In the genomic region with DNA sequence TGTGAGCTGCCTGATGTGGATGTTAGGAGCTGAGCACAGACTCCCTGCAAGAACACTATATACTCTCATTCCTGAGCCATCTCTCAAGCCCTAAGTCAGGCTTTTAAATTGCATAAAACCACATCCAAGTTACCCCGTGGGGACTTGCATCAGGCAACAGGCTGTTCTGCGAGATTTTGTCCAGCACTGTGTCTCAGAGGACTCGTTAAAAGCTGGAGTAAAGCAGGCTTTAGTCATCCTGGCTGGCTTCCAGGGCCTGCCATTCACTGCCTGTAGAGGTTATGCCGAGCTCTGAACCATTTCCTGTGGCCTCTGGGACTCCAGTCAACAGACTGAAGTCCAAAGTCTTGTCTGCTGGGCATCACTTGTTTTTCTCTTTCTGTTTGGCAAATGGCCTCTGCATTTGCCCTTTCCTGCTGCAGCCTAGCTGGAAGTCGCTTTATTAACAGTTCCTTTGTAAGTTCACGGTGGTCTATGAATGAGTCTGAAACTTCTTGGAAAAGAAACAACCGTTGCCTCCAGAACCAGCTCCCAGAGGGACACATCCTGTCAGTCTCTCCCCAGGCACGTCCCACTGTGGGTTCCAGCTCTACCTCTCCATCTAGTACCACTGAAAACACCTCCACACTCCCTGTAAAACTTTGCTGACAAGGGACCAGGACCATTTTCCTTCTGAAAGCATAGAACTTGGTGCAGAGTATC, we compare ENCODE assay signal across 8 mouse cellular contexts.
DNase-seq lines count a peak whose midpoint lies in the region; ATAC-seq and TF ChIP-seq lines count a peak whose summit lies in the region.

No protein-coding gene starts in this region.

- H3K36me3 ChIP-seq in hindbrain, embryonic 11.5 days (ENCODE audit: control insufficient read depth, insufficient read depth, low read length) = no peaks in the 10 kb centered on the region
- no peaks in the 10 kb centered on the region for H3K36me3 ChIP-seq in hindbrain, embryonic 10.5 days
- no peaks in the 10 kb centered on the region for H3K36me3 ChIP-seq in heart, embryonic 11.5 days (ENCODE audit: control insufficient read depth, insufficient read depth, low read length)
- H3K36me3 ChIP-seq in kidney, embryonic 15.5 days = no peaks in the 10 kb centered on the region
- H3K36me3 ChIP-seq in lung, postnatal 0 days (ENCODE audit: insufficient read depth, low read length) = no peaks in the 10 kb centered on the region

- H3K9ac ChIP-seq in hindbrain, embryonic 11.5 days (ENCODE audit: low read depth, low read length) = no peak overlapping the region
- no peak overlapping the region for H3K9ac ChIP-seq in heart, embryonic 11.5 days (ENCODE audit: low read depth, low read length)
- no peak overlapping the region for H3K9ac ChIP-seq in kidney, embryonic 15.5 days
- H3K9ac ChIP-seq in lung, postnatal 0 days (replicated peaks; ENCODE audit: low read depth) = no peak overlapping the region

- WGBS in hindbrain, embryonic 11.5 days = 68% methylated on average over 8 of the region's 8 CpGs
- 70% methylated on average over 8 of the region's 8 CpGs for WGBS in hindbrain, embryonic 10.5 days
- WGBS in heart, embryonic 11.5 days (ENCODE audit: insufficient replicate concordance) = 52% methylated on average over 8 of the region's 8 CpGs
- 36% methylated on average over 8 of the region's 8 CpGs for WGBS in kidney, embryonic 15.5 days
- WGBS in lung, postnatal 0 days = 15% methylated on average over 8 of the region's 8 CpGs

- no peak for ATAC-seq in hindbrain, embryonic 11.5 days (ENCODE audit: low FRiP score)
- ATAC-seq in heart, embryonic 11.5 days (replicated peaks; ENCODE audit: insufficient number of reproducible peaks, low FRiP score, low TSS enrichment) = no peak
- peak; percentile 83 for ATAC-seq in kidney, embryonic 15.5 days (replicated peaks; ENCODE audit: low FRiP score)
- ATAC-seq in lung, postnatal 0 days = peak; percentile 76
- ATAC-seq in monocyte, adult 5-6 weeks (replicated peaks; ENCODE audit: insufficient number of reproducible peaks, low FRiP score, low TSS enrichment, poor library complexity, severe bottlenecking) = no peak

- DNase-seq in hindbrain, embryonic 11.5 days (ENCODE audit: low spot score) = peak; percentile 20
- DNase-seq in hindbrain, embryonic 10.5 days (ENCODE audit: low spot score) = no peak
- DNase-seq in cerebellum, adult 9-11 months = peak; percentile 32
- peak; percentile 81 for DNase-seq in lung, postnatal 0 days (ENCODE audit: low spot score)
- peak; percentile 28 for DNase-seq in urinary bladder, postnatal 10 days (ENCODE audit: low spot score)

- H3K9me3 ChIP-seq in hindbrain, embryonic 11.5 days (ENCODE audit: control insufficient read depth, low read length) = no peaks in the 10 kb centered on the region
- 0 out of 2 replicates have a peak, but pooled peaks cover 3% of the 10 kb centered on the region for H3K9me3 ChIP-seq in hindbrain, embryonic 10.5 days
- no peaks in the 10 kb centered on the region for H3K9me3 ChIP-seq in heart, embryonic 11.5 days (replicated peaks; ENCODE audit: control insufficient read depth, low read length)
- no peaks in the 10 kb centered on the region; the same call in 1 of the 2 replicates for H3K9me3 ChIP-seq in kidney, embryonic 15.5 days (replicated peaks)
- H3K9me3 ChIP-seq in lung, postnatal 0 days (ENCODE audit: low read length) = no peaks in the 10 kb centered on the region

- H3K4me2 ChIP-seq in hindbrain, embryonic 11.5 days (replicated peaks; ENCODE audit: low read depth, low read length) = no peak overlapping the region
- no peak overlapping the region for H3K4me2 ChIP-seq in heart, embryonic 11.5 days
- H3K4me2 ChIP-seq in kidney, embryonic 15.5 days = no peak overlapping the region
- no peak overlapping the region for H3K4me2 ChIP-seq in lung, postnatal 0 days (replicated peaks; ENCODE audit: low read depth, low read length)

- H3K4me1 ChIP-seq in hindbrain, embryonic 11.5 days (replicated peaks; ENCODE audit: control insufficient read depth, insufficient read depth, low read length) = no peaks in the 10 kb centered on the region
- H3K4me1 ChIP-seq in hindbrain, embryonic 10.5 days (replicated peaks) = no peaks in the 10 kb centered on the region
- H3K4me1 ChIP-seq in heart, embryonic 11.5 days (ENCODE audit: control insufficient read depth, insufficient read depth, low read length) = peaks cover 3% of the 10 kb centered on the region; the same call in 1 of the 2 replicates
- H3K4me1 ChIP-seq in kidney, embryonic 15.5 days = peaks cover 17% of the 10 kb centered on the region
- H3K4me1 ChIP-seq in lung, postnatal 0 days (ENCODE audit: insufficient read depth, low read depth, low read length) = no peaks in the 10 kb centered on the region

- no peak for TF ChIP-seq CTCF in lung, postnatal 0 days (IDR thresholded peaks at IDR 0.05)

- H3K4me3 ChIP-seq in hindbrain, embryonic 11.5 days (ENCODE audit: low read depth, low read length) = no peak overlapping the region
- H3K4me3 ChIP-seq in hindbrain, embryonic 10.5 days = no peak overlapping the region
- H3K4me3 ChIP-seq in heart, embryonic 11.5 days (ENCODE audit: low read depth, low read length) = no peak overlapping the region
- H3K4me3 ChIP-seq in kidney, embryonic 15.5 days (replicated peaks) = no peak overlapping the region
- H3K4me3 ChIP-seq in lung, postnatal 0 days (ENCODE audit: low read depth, low read length) = no peak overlapping the region

- no peak for TF ChIP-seq EP300 in lung, postnatal 0 days (IDR thresholded peaks at IDR 0.05)

- H3K27me3 ChIP-seq in hindbrain, embryonic 11.5 days (ENCODE audit: control insufficient read depth, insufficient read depth, low read length) = no peaks in the 10 kb centered on the region
- H3K27me3 ChIP-seq in hindbrain, embryonic 10.5 days (ENCODE audit: insufficient read depth, poor library complexity, severe bottlenecking) = no peaks in the 10 kb centered on the region
- H3K27me3 ChIP-seq in heart, embryonic 11.5 days (ENCODE audit: control insufficient read depth, insufficient read depth, low read length) = no peaks in the 10 kb centered on the region
- no peaks in the 10 kb centered on the region for H3K27me3 ChIP-seq in kidney, embryonic 15.5 days
- H3K27me3 ChIP-seq in lung, postnatal 0 days (replicated peaks; ENCODE audit: insufficient read depth, low read length) = no peaks in the 10 kb centered on the region

- no peak overlapping the region for H3K27ac ChIP-seq in hindbrain, embryonic 11.5 days (ENCODE audit: low read depth, low read length)
- H3K27ac ChIP-seq in hindbrain, embryonic 10.5 days = no peak overlapping the region
- peak overlapping the region; percentile 35; the same call in 1 of the 2 replicates for H3K27ac ChIP-seq in heart, embryonic 11.5 days (ENCODE audit: low read depth, low read length)
- peak overlapping the region; percentile 70 for H3K27ac ChIP-seq in kidney, embryonic 15.5 days
- H3K27ac ChIP-seq in lung, postnatal 0 days (ENCODE audit: low read length) = no peak overlapping the region

Comparison
In these comparisons a context has a peak if more than half of its experiments do, and no peak if none do; other contexts are left out.
1. ATAC-seq: peak in kidney, embryonic 15.5 days (single experiment) and lung, postnatal 0 days (single experiment); none in hindbrain, embryonic 11.5 days (single experiment), heart, embryonic 11.5 days (single experiment) and monocyte, adult 5-6 weeks (single experiment).
2. H3K27ac ChIP-seq: peak in heart, embryonic 11.5 days (single experiment) and kidney, embryonic 15.5 days (single experiment); none in hindbrain, embryonic 11.5 days (single experiment), hindbrain, embryonic 10.5 days (single experiment) and lung, postnatal 0 days (single experiment).